8 mouse cellular contexts compared by ENCODE assay signal in genomic region chr4:44300781-44301750, GRCm38 (mm10). TPM values are rescaled to one million over a fixed set of nuclear protein-coding genes. Genes with fewer than 3 reads are reported as not detected.
A peak's percentile ranks its signal among the peaks of the same experiment; 100 is the strongest.
DNase-seq lines count a peak whose midpoint lies in the region; ATAC-seq lines count a peak whose summit lies in the region.

Gene Melk, plus strand, starts transcription at chr4:44300876.

- peak within 1 kb of the TSS; percentile 83 for H3K4me3 ChIP-seq in forebrain, embryonic 16.5 days (replicated peaks; ENCODE audit: low read length)

- no peaks in the 10 kb centered on the region for H3K27me3 ChIP-seq in forebrain, embryonic 16.5 days (replicated peaks; ENCODE audit: control insufficient read depth, insufficient read depth, low read length)

- H3K27ac ChIP-seq in forebrain, embryonic 16.5 days (ENCODE audit: low read length): no peak within 1 kb of the TSS

- WGBS in forebrain, embryonic 16.5 days: under 1% methylated on average over 41 of the region's 41 CpGs

- DNase-seq in R1 (ENCODE audit: low read depth, low spot score): peak; percentile 94
- DNase-seq in cerebellum, adult 18-20 months: peak; percentile 36 to 46
- peak; percentile 71 to 76 for DNase-seq in heart, postnatal 36 days
- DNase-seq in layer of hippocampus, postnatal 10 days (ENCODE audit: low spot score in 2 of 2): peak; percentile 58 to 78
- peak; percentile 37 to 48 for DNase-seq in right cerebral cortex, adult 2 months (ENCODE audit: low spot score in 2 of 2)
- peak; percentile 66 to 86 for DNase-seq in urinary bladder, postnatal 4 days (ENCODE audit: low spot score in 2 of 2)

- ATAC-seq in forebrain, embryonic 16.5 days: peak; percentile 87
- peak; percentile 95 for ATAC-seq in megakaryocyte, adult 5-6 weeks (ENCODE audit: poor library complexity, severe bottlenecking)

- peaks cover 8% of the 10 kb centered on the region for H3K4me1 ChIP-seq in forebrain, embryonic 16.5 days (replicated peaks; ENCODE audit: control insufficient read depth, insufficient read depth, low read length)

- H3K9ac ChIP-seq in forebrain, embryonic 16.5 days (replicated peaks; ENCODE audit: low read depth, low read length): peak within 1 kb of the TSS; percentile 65

- H3K9me3 ChIP-seq in forebrain, embryonic 16.5 days (ENCODE audit: control insufficient read depth, low read length): no peaks in the 10 kb centered on the region

- H3K4me2 ChIP-seq in forebrain, embryonic 16.5 days (ENCODE audit: low read length): peak within 1 kb of the TSS; percentile 80

- no peaks in the 10 kb centered on the region for H3K36me3 ChIP-seq in forebrain, embryonic 16.5 days (ENCODE audit: control insufficient read depth, insufficient read depth)

- intact Hi-C loops in heart, postnatal 36 days (cut with DNase I): no loop called here

RNA-seq across cellular contexts. Expression of gene Melk, which starts in this region (rescaled TPM):
- 17.3 and 21.6 TPM in 2 replicates for polyA plus RNA-seq in forebrain, embryonic 16.5 days (2015; fragmentation: Nextera tagmentation; extraction: Ambion mirVana)
- under 1 TPM; 0.27 to 0.39 TPM for total RNA-seq in heart, postnatal 36 days (2021)
- 1 to 10 TPM; 1.8 to 1.9 TPM for total RNA-seq in layer of hippocampus, postnatal 10 days (2021)
- total RNA-seq in megakaryocyte, adult 5-6 weeks (2015): 32.7 and 36.8 TPM in 2 replicates
- total RNA-seq in megakaryocyte, adult 5-6 weeks (2017): 35.0 and 39.8 TPM in 2 replicates

Comparison
In these comparisons a context has a peak if more than half of its experiments do, and no peak if none do; other contexts are left out.
1. RNA of gene Melk (total RNA-seq): 32.7 to 39.8 TPM in megakaryocyte, adult 5-6 weeks; 1.8 to 1.9 TPM in layer of hippocampus, postnatal 10 days and 0.27 to 0.39 TPM in heart, postnatal 36 days; every median in the first group is over 10 times any median in the second.
2. Peak in DNase-seq in heart, postnatal 36 days; RNA of the gene not detected or under 1 TPM.
3. DNase-seq: peak in every context shown above with its lines; median percentile 94 in R1; 76 in urinary bladder, postnatal 4 days; 74 in heart, postnatal 36 days; 68 in layer of hippocampus, postnatal 10 days; 42 in right cerebral cortex, adult 2 months; 41 in cerebellum, adult 18-20 months.